Comparison of ENCODE assay signal across 8 mouse cellular contexts in the genomic region with DNA sequence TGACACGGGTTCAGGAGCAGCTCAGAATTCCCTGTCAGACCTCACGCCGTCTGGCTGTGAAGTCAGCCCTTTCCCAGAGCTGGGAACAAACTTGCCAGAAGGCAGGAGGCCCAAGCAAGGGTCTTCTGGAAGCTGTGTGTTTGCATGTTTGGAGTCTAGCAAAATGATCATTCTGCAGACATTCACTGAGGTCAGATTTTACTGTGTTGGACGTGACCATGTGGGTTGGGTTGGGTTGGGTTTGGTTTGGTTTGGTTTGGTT. TPM values are rescaled to one million over a fixed set of nuclear protein-coding genes. Genes with fewer than 3 reads are reported as not detected.
DNase-seq lines count a peak whose midpoint lies in the region; ATAC-seq lines count a peak whose summit lies in the region.

No protein-coding gene starts in this region.

- H3K9me3 ChIP-seq in heart, embryonic 14.5 days (ENCODE audit: control insufficient read depth, low read length), result no peaks in the 10 kb centered on the region
- H3K9me3 ChIP-seq in hindbrain, embryonic 11.5 days (ENCODE audit: control insufficient read depth, low read length), result no peaks in the 10 kb centered on the region
- H3K9me3 ChIP-seq in midbrain, embryonic 11.5 days (ENCODE audit: control insufficient read depth, low read length), result no peaks in the 10 kb centered on the region

- peaks cover 37 to 60% of the 10 kb centered on the region in 2 experiments for H3K4me1 ChIP-seq in heart, embryonic 14.5 days (ENCODE audit: control insufficient read depth in 2 of 2, insufficient read depth in 2 of 2, low read length in 2 of 2)
- H3K4me1 ChIP-seq in hindbrain, embryonic 11.5 days (replicated peaks; ENCODE audit: control insufficient read depth, insufficient read depth, low read length), result peaks cover 40% of the 10 kb centered on the region
- H3K4me1 ChIP-seq in midbrain, embryonic 11.5 days (ENCODE audit: control insufficient read depth, insufficient read depth, low read length), result peaks cover 57% of the 10 kb centered on the region

- peaks cover 35% of the 10 kb centered on the region for H3K36me3 ChIP-seq in heart, embryonic 14.5 days (ENCODE audit: control insufficient read depth, insufficient read depth, low read length)
- no peaks in the 10 kb centered on the region for H3K36me3 ChIP-seq in hindbrain, embryonic 11.5 days (ENCODE audit: control insufficient read depth, insufficient read depth, low read length)
- no peaks in the 10 kb centered on the region for H3K36me3 ChIP-seq in midbrain, embryonic 11.5 days (ENCODE audit: control insufficient read depth, insufficient read depth, low read length)

- no peak for ATAC-seq in heart, embryonic 14.5 days (ENCODE audit: insufficient number of reproducible peaks, insufficient read depth, low FRiP score, low read depth)
- no peak for ATAC-seq in hindbrain, embryonic 11.5 days (ENCODE audit: low FRiP score)
- no peak for ATAC-seq in midbrain, embryonic 11.5 days (ENCODE audit: low FRiP score)

- peak overlapping the region; percentile 51 for H3K4me2 ChIP-seq in heart, embryonic 14.5 days (ENCODE audit: low read length)
- H3K4me2 ChIP-seq in hindbrain, embryonic 11.5 days (replicated peaks; ENCODE audit: low read depth, low read length), result peak overlapping the region; percentile 39
- H3K4me2 ChIP-seq in midbrain, embryonic 11.5 days, result peak overlapping the region; percentile 23; the same call in 1 of the 2 replicates

- no peak overlapping the region for H3K4me3 ChIP-seq in heart, embryonic 14.5 days (ENCODE audit: control insufficient read depth in 1 of 2, insufficient read depth in 1 of 2, low read depth in 1 of 2, low read length in 2 of 2)
- H3K4me3 ChIP-seq in hindbrain, embryonic 11.5 days (ENCODE audit: low read depth, low read length), result no peak overlapping the region
- no peak overlapping the region for H3K4me3 ChIP-seq in midbrain, embryonic 11.5 days (ENCODE audit: low read depth, low read length)

- no peak for DNase-seq in heart, adult 18-20 months
- peak; percentile 58 for DNase-seq in NIH3T3 (ENCODE audit: low read depth)
- DNase-seq in hindbrain, embryonic 11.5 days (ENCODE audit: low spot score), result no peak
- DNase-seq in midbrain, embryonic 11.5 days (ENCODE audit: low spot score, missing footprints), result no peak
- no peak for DNase-seq in frontal cortex, adult 2 months (ENCODE audit: extremely low spot score in 1 of 2, low spot score in 1 of 2)
- no peak for DNase-seq in urinary bladder, adult 2 months (ENCODE audit: low spot score)
- DNase-seq in cerebellum, adult 9-10 months, result no peak

- H3K9ac ChIP-seq in heart, embryonic 14.5 days (ENCODE audit: low read length), result peak overlapping the region; percentile 68
- H3K9ac ChIP-seq in hindbrain, embryonic 11.5 days (ENCODE audit: low read depth, low read length), result peak overlapping the region; percentile 54; the same call in 1 of the 2 replicates
- peak overlapping the region; percentile 48 for H3K9ac ChIP-seq in midbrain, embryonic 11.5 days (ENCODE audit: low read length)

- peak overlapping the region; percentile 83 to 97 for H3K27ac ChIP-seq in heart, embryonic 14.5 days (replicated peaks in 1 of 2; ENCODE audit: control insufficient read depth in 1 of 2, insufficient read depth in 1 of 2, low read depth in 2 of 2, low read length in 2 of 2)
- H3K27ac ChIP-seq in hindbrain, embryonic 11.5 days (ENCODE audit: low read depth, low read length), result peak overlapping the region; percentile 99
- H3K27ac ChIP-seq in midbrain, embryonic 11.5 days (ENCODE audit: low read depth, low read length), result peak overlapping the region; percentile 95

- WGBS in heart, embryonic 14.5 days, result 41% methylated on average over 4 of the region's 4 CpGs
- 49% methylated on average over 4 of the region's 4 CpGs for WGBS in hindbrain, embryonic 11.5 days
- WGBS in midbrain, embryonic 11.5 days, result 51% methylated on average over 4 of the region's 4 CpGs

- H3K27me3 ChIP-seq in heart, embryonic 14.5 days (ENCODE audit: control insufficient read depth, insufficient read depth, low read length), result no peaks in the 10 kb centered on the region
- H3K27me3 ChIP-seq in hindbrain, embryonic 11.5 days (ENCODE audit: control insufficient read depth, insufficient read depth, low read length), result peaks cover 2% of the 10 kb centered on the region; the same call in 1 of the 2 replicates
- no peaks in the 10 kb centered on the region for H3K27me3 ChIP-seq in midbrain, embryonic 11.5 days (ENCODE audit: control insufficient read depth, insufficient read depth, low read length)

RNA-seq across cellular contexts. Expression of a gene that starts 20.7 kb away (rescaled TPM):
- polyA plus RNA-seq in heart, embryonic 14.5 days (2014; fragmentation: Nextera tagmentation; extraction: Ambion mirVana), result 26.9 and 28.6 TPM in 2 replicates
- total RNA-seq in heart, adult 18-20 months (2021), result 10 to 100 TPM; 38.6 to 42.3 TPM
- polyA plus RNA-seq in hindbrain, embryonic 11.5 days (2014; fragmentation: Nextera tagmentation; extraction: Ambion mirVana), result 22.0 and 22.6 TPM in 2 replicates
- 21.0 and 22.4 TPM in 2 replicates for polyA plus RNA-seq in midbrain, embryonic 11.5 days (2014; fragmentation: Nextera tagmentation; extraction: Ambion mirVana)
- polyA plus RNA-seq in frontal cortex, adult 2 months (2012; rRNA removed), result 49.0 and 50.3 TPM in 2 replicates
- 34.9 and 44.7 TPM in 2 replicates for polyA plus RNA-seq in urinary bladder, adult 2 months (2012; rRNA removed)

RNA-seq across cellular contexts. Expression of a gene that starts 51.5 kb away (rescaled TPM):
- 0.70 and 2.4 TPM in 2 replicates for polyA plus RNA-seq in heart, embryonic 14.5 days (2014; fragmentation: Nextera tagmentation; extraction: Ambion mirVana)
- 100 to 1,000 TPM; 158 to 190 TPM for total RNA-seq in heart, adult 18-20 months (2021)
- polyA plus RNA-seq in hindbrain, embryonic 11.5 days (2014; fragmentation: Nextera tagmentation; extraction: Ambion mirVana), result 4.6 and 5.5 TPM in 2 replicates
- 4.1 and 4.5 TPM in 2 replicates for polyA plus RNA-seq in midbrain, embryonic 11.5 days (2014; fragmentation: Nextera tagmentation; extraction: Ambion mirVana)
- 46.3 and 53.3 TPM in 2 replicates for polyA plus RNA-seq in frontal cortex, adult 2 months (2012; rRNA removed)
- 20.6 and 30.7 TPM in 2 replicates for polyA plus RNA-seq in urinary bladder, adult 2 months (2012; rRNA removed)
